Mouse (Mus musculus): Measurements from ENCODE around the gene Gli3. TPM values are rescaled to one million over a fixed set of nuclear protein-coding genes. Genes with fewer than 3 reads are reported as not detected.

Gli3 gene
- total RNA-seq (2023): not detected

GRCm38 (mm10) chr13:15462830-15463491, at the start of gene Gli3:
Gene Gli3, plus strand, starts transcription at chr13:15463235.

